Mouse (Mus musculus) spleen, embryonic (tissue): Measurements from ENCODE around the gene Tmem121b.

Experiments
- CTCF ChIA-PET: fragments of 350-600 bp; sonication (Branson Sonifier 250); formaldehyde crosslinking; loops from one replicate; lab custom pipeline; 2022; lab: Charles Lee

The Tmem121b gene

DNA sequence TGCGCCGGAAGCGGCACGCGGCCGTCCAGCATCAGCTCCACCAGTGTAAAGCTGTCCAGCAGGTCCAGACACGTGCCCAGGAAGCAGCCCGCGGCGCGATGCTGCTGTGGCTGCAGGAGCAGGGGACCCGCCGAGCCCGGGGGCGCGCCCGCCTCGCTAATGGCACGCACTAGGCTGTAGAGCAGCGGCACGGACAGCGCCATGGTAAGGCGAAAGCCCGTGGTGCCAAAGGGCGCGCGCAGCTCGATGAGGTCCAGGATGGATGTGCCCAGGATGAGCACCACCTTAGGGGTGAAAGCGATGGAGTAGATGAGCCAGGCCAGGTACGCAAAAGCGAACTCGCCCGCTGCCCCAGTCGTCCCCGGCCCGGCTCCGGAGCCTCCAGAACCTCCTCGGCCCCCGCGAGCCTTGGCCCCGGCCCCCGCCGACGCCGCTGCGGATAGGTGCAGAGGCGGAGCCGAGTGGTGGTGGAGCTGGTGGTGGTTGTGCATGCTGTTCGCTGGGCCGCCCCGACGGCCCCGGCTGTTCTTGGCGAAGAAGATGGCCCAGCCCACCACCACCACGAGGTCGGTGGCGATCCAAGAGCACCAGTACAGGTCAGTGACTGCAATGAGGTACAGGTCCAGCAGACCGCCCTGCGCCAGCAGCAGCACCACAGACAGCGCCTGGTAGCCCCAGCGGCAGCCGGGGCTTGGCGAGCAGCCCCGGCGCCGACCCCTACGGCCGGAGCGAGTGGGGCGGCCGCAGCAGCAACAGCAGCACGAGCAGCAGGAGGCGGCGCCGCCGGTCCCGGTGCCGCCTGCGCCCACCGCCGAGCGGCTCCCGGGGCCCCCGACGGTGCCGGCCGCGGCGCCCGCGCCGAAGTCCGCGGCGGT, 871 bp downstream of the Tmem121b start:
- CTCF ChIA-PET: interaction anchor here (1.5 kb wide), 1 partner anchor 10 kb away, joined by 6 read pairs; no protein-coding TSS in a partner anchor

GRCm38 (mm10) chr6:120491862-120492498, 1.6 kb downstream of the Tmem121b start:
- CTCF ChIA-PET: interaction anchor here (0.9 to 1.5 kb wide), 2 partner anchors 9 to 344 kb away, joined by 4 to 6 read pairs; partner anchors contain the start of gene Bcl2l13

DNA sequence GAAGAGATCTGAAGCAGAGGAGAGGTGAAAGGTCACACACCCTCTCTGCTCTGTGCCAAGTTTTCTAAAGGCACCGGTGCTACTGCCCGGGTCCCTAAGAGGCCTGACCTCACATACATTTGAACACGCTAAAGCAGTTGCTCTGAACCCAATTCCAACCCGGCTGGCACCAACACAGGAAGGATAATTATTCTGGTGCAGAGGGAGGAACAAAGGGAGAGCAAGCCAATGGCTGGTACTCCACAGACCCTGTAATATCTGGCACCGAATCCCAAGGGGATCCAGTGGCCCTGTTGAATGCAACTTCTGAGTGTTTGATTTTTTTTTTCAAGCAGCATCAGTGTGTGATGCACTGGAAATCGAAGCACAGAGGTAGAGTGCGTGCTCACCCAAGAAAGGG, 2.5 kb downstream of the Tmem121b start:
- CTCF ChIA-PET: interaction anchor here (0.9 kb wide), 1 partner anchor 345 kb away, joined by 4 read pairs; the partner anchor contains the start of gene Bcl2l13

DNA sequence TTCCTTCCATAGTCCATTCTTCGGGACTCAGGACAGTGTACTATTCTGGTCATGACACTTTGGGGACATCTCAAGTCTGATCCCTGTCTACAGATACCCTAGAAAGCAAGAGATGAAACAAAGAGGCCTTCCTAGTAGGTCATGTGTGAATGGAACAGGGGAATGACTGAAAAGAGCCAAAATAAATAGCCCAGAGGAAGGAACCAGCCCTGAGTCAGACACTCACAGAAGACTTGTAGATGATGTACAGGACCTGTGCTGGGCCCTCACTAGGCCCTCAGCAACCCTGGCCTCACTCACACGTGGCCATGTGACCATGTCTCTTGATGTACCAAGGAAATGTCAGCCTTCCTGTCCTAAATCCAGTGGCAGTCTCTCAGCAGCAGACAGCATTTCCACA, 4.1 kb downstream of the Tmem121b start:
- CTCF ChIA-PET: no interaction called here

GRCm38 (mm10) chr6:120488647-120489046, 5.0 kb downstream of the Tmem121b start:
- CTCF ChIA-PET: no interaction called here

DNA sequence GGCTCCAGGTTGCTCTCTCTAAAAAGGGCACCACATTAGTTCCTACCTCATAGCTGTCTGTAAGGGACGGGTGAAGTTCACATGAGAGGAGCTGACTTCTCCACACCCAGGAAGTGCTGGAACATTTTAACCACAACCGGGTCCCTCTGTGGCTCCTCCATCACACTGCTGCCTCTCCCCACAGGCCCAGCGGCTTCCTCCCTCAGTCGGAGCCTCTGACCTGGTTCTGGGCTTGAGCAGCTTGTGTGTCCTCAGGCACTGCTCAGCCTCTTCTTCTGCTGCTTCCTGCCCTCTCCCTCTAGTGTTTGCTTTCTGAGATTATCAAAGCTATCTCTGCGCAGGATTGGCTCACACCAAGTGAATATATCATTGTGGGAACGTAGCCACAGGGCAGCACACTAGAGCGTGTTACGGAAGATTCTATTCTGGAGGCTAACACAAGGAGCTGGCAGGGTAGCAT, 7.5 kb downstream of the Tmem121b start:
- CTCF ChIA-PET: interaction anchor here (1.2 kb wide), 1 partner anchor 9 kb away, joined by 3 read pairs; no protein-coding TSS in a partner anchor

DNA sequence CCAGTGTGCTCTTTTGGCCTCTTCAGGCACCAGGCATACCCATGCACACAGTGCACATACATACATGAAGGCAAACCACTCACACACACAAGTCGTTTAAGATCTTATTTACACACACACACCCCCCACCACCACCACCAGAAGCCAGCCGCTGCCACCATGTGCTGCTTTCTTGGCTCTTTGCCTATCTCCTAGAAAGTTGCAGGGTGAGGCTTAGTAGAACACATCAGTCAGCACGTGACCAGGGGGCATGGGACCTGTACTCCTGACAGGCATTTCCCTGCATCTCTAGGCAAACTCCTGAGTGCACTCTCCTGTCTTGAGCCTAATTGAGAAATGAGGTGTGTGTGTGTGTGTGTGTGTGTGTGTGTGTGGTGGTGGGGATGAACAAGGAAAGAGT, 8.6 kb downstream of the Tmem121b start:
- CTCF ChIA-PET: no interaction called here

GRCm38 (mm10) chr6:120483211-120483626, 10.4 kb downstream of the Tmem121b start:
- CTCF ChIA-PET: interaction anchor here (0.8 to 1.6 kb wide), 3 partner anchors 9 to 68 kb away, joined by 3 to 6 read pairs (median 3); no protein-coding TSS in a partner anchor

GRCm38 (mm10) chr6:120482756-120483155, 10.9 kb downstream of the Tmem121b start:
- CTCF ChIA-PET: interaction anchor here (0.8 to 1.6 kb wide), 4 partner anchors 9 to 67 kb away, joined by 3 to 7 read pairs (median 4); no protein-coding TSS in a partner anchor

GRCm38 (mm10) chr6:120482021-120482420, 11.6 kb downstream of the Tmem121b start:
- CTCF ChIA-PET: interaction anchor here (1.0 to 1.2 kb wide), 2 partner anchors 10 to 13 kb away, joined by 3 to 7 read pairs; no protein-coding TSS in a partner anchor

DNA sequence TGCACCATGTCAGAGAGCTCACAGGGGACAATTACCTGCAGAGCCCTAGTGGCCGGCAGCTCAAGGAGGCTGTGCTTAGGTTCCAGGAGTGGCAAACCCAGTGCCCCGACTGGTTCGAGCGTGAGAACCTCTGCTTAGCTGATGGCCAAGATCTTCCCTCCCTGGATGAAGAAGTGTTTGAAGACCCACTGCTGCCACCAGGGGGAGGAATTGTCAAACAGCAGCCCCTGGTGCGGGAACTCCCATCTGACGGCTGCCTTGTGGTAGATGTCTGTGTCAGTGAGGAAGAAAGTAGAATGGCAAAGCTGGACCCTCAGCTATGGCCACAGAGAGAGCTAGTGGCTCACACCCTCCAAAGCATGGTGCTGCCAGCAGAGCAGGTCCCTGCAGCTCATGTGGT, 12.1 kb downstream of the Tmem121b start:
- CTCF ChIA-PET: interaction anchor here (1.0 kb wide), 1 partner anchor 12 kb away, joined by 7 read pairs; no protein-coding TSS in a partner anchor

DNA sequence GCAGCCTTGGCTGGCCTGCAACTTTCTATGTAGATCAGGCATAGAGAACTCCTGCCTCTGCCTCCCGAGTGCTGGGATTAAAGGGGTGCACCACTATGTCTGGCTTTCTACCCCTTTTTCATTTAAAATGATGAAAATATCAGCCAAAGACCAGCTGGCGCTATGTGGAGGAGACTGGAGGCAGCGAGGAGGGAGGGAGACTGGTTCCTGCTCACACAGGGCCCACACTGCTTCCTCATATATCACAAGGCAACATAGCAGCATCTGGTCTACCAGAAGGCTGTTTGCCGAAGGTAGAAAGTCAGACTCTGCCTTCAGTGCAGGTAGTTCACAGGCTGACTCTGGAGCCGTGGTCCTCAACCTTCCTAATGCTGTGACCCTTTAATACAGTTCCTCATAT, 13.2 kb downstream of the Tmem121b start:
- CTCF ChIA-PET: no interaction called here

GRCm38 (mm10) chr6:120479302-120479701, 14.3 kb downstream of the Tmem121b start:
- CTCF ChIA-PET: no interaction called here

DNA sequence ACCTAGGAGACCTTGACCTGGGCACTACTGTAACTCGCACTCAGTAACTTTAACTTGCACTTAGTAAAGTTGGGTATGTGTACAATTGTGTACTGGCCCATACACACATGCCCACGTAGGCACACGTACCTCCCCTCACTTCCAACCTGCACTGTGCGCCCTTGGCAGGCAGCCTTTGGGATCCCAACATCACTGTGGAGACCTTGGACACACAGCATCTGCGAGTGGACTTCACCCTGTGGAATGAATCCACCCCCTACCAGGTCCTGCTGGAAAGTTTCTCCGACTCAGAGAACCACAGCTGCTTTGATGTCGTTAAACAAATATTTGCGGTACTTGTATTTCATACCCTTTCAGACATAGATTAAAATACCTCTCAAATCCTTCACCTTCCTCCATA, 18.3 kb downstream of the Tmem121b start:
- CTCF ChIA-PET: no interaction called here

DNA sequence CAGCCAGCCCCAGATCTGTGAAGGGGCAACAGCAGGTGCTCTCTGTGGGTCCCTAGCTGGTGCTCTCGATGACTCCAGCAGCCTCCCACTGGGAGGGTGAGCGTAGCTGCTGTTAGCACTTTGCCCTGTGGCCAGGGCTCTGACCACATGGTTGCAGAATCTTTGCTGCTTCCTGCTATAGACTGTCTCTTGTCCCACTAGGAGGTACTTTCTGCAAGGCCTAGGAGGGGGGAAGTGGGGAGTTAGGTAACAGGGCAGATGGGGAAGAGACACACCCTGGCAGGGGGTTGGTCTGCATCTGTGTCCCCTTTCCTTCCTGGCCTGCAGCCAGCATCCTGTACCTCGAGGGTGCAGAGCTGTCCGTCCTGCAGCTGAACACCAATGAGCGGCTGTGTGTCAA, 20.2 kb downstream of the Tmem121b start:
- CTCF ChIA-PET: no interaction called here

- CTCF ChIA-PET: interaction anchor here (1.3 kb wide), 1 partner anchor 10 kb away, joined by 3 read pairs; no protein-coding TSS in a partner anchor
Measured at GRCm38 (mm10) chr6:120472455-120473140, 21.0 kb downstream of the Tmem121b start.

DNA sequence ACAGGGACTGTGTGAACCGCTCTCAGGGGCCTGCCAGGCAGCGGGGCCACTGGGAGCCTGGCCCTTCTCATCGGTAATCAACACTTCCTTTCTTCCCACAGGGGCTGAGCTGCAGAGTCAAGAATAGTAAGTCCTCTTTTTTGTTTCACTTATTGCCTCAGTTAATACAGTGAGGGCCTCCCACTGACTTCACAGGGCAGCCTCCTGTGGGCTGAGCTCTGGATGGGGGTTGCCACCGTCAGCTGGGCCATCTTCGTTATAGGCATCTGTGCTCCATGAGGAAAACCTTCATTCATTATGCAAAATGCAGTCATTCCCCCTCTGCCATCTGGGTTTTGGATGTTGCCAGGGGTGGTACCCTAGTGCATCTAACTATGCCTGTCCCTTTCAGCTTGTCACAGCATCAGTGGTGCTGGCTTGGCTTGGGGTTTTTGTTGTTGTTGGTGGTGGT, 21.6 kb downstream of the Tmem121b start:
- CTCF ChIA-PET: interaction anchor here (1.3 kb wide), 1 partner anchor 11 kb away, joined by 3 read pairs; no protein-coding TSS in a partner anchor

DNA sequence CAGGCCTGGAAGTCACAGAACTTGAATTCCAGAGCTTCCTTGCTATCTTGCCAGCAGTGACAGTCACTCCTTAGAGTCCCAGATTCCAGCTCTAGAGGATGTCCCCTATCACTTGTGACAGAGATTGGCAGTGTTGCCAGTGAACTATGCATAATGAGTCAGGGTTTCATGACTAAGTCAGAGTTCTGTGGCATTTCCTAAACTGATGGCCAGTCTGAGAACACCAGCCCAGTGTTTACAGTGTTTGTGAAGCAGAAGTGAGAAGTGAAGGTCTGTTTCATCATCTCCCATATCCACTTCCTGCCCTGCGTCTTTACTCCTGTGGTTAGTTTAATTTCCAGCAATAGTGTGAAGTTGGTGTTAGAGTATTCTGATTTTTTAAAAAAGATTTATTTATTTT, 22.9 kb downstream of the Tmem121b start:
- CTCF ChIA-PET: no interaction called here

- CTCF ChIA-PET: interaction anchor here (0.7 to 1.0 kb wide), 2 partner anchors 12 kb away, joined by 3 to 7 read pairs; no protein-coding TSS in a partner anchor
Measured at GRCm38 (mm10) chr6:120469770-120470169, 23.8 kb downstream of the Tmem121b start.

DNA sequence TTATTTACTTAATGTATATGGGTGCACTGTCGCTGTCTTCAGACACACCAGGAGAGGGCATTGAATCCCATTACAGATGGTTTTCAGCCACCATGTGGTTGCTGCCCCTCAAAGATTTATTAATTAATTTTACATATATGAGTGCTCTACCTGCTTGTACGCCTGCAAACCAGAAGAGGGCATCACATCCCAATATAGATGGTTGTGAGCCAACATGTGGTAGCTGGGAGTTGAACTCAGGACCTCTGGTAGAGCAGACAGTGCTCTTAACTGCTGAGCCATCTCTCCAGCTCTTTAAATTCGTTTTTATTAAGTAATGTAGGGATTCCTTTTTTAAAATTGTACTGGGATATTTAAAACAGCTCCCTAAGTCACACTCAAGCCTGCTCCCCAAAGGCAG, 24.3 kb downstream of the Tmem121b start:
- CTCF ChIA-PET: interaction anchor here (0.7 to 1.0 kb wide), 2 partner anchors 12 to 13 kb away, joined by 3 to 7 read pairs; no protein-coding TSS in a partner anchor

GRCm38 (mm10) chr6:120468259-120468658, 25.3 kb downstream of the Tmem121b start:
- CTCF ChIA-PET: no interaction called here
